Mouse (Mus musculus): ENCODE measurements at regions not wholly inside any gene's neighbourhood (a gene's known extent, or its start where the extent isn't known, plus 50 kb on each side); places are given as distances from the start of the nearest gene placed in this dataset.

DNA sequence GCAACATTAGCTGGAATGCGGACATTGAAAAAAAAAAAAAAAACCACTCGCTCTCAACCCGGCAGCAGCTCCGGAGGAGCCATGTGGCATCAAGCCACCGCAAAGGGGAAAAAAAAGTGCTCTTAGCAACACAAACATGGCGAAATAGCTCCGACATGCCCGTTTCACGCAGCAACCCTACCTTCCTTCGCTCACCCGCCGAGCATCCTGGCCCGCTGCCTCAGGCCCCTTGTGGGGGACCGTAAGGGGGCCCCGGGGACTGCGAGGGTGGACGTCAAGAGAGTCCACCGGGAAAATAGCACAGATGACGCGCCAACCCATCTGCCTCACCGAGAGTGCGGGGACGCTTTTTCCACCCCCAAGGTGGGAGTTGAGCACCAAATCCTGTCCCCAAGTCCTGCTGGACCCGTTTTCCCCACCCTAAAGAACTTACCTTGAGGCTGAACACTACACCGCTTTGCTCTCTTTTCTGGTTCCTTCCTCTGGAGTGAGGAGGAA lies 180.8 kb upstream of the Mkln1 start:
- DNase-seq (ENCODE audit: low spot score in 2 of 2), result peak; percentile 18 to 20

DNA sequence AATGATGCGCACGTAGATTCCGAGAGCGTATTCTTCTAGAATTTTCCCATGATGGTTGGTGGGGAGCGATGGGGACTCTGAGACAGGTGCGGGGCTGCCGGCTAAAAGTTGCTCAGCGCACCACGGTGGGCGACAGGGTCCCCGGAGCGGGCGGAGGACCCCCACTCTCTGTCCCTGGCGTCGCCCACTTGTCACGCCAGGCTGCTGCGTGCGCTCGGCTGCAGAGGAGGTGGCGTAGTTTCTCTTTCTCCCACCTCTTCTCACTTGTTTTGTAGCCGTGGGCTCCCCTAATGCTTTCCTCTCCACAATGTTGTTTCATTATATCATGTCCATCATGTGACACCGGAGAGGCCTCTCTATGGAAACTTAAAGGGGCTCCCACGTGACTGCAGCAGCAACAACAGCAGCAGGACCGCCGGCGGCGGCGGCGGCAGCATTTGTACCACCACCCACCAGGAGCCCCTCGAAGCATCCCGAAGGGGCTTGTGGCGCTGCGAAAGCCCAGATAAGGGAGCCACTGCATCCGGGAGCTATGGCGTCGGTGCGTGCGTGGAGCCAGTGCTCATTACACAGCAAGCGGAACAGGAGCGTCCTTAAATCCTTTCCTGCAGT lies 180.3 kb upstream of the Mkln1 start:
- peak; percentile 14 to 26 for DNase-seq (ENCODE audit: low spot score in 2 of 2)

DNA sequence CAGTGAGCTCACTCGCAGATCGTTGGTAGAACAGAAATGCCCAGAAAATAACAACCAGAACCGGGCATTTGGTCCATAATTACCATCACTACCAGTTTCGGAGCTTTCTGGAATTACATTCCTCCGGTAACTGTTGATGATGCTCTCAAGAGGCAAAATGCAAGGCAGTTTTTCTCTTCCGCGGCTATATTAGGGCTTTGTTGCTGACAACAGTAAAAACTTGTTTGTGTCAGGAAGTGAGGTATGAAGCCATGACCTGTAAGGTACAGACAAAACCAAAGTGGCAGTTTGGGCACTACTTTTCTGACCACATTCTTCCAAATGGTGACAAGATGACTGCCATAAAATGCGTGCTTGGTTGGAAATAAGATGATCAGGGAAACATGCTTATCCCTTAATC lies 179.7 kb upstream of the Mkln1 start:
- no peak for DNase-seq (ENCODE audit: low spot score in 2 of 2)

DNA sequence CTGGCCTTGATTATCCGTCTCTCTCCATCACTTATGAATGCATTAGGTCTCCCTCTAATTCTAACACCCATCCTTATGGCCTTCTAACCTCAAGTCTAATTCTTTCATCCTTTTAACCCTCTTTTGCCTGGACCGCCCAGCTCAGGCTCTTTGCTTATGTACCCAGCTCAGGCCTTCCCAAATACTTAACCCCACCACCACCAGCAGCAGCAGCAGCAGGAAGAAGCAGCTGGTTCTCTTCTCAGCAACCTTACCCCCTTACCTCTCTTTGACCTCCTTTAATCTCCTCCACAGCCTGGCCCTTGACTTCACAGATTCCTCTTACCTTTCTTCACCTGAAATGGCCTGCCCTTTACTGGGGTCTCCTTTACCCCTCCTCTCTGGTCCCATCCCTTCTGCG lies 178.8 kb upstream of the Mkln1 start:
- DNase-seq (ENCODE audit: low spot score in 2 of 2), result no peak

DNA sequence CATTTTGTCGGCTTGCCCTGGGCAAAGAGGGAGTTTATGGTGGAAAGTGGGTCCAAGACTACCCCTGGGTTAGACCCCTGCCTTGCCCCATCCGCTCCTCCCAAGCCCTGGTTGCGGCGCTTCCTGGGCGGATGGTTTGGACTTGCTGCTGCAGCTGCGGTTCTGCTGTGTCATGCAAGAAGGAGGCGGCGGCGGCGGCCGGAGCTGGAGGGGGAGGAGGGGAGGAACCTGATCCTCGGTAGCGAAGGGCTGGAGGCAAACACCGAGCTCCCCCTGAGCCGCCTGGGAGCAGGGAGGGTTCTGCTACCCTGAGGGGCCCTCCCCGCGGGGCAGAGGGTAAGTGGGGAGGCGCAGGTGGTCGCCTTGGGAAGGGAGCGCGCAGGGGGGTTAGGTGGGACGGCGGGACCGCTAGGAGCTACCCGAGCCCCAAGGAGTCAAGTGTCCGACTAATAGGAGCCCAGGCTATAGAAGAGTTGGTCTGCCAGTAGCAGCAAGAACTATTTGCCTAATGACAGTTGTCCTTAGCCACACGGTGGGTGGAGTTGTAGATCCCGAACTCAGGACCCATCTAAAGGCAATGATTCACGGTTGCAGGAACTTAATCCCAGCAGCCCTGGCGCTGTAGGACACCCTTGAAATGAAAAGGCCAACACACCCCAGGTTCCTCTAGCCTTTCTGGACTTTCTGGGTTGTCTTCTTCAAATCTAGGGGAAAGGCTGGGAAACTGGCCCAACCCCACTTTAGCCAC lies 178.2 kb upstream of the Mkln1 start:
- DNase-seq (ENCODE audit: low spot score in 2 of 2), result peak; percentile 44 to 49

DNA sequence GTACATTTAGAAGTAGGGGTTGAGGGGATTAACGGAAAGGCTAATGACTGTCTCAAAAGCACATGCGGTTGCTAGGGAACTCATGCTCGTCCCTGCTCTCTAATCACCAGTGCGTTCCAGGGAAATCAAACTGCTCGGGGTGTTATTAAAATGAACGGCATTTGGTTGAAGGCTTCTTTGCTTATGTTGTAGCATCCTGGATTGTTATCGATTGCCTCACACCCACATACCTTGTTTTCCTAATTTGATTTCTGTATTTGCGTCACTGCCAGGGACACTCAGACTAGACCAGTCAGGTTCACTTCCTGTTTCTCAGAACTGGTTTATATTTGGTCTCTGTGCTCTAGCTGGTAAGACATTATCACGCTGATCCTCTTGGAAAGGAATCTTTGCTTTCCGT lies 177.0 kb upstream of the Mkln1 start:
- DNase-seq (ENCODE audit: low spot score in 2 of 2), result no peak

DNA sequence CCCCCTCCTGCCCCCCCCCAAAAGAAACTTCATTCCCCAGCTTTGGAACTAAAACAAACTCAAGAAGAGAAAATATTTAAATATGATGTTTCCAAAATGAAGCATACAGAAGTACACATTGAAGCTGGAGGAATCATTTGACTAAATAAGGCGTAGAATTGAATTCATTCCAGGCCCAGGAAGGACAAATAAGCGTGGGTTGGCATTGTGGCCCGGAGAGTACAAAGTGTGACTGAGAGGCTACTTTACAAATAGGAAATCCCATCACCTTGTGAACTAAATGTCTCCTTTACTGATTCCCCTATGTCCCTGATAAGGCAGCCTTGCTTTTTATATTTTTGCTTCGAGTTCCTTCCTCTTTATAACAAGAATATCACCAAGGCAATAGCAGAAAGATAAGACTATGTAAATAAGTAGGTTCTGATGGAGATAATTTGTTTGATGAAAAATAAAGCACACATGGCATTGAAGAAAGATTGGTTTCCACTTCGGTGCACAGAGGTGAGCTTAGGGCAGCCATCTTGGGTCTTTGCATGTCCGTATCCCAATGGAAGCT lies 176.4 kb upstream of the Mkln1 start:
- no peak for DNase-seq (ENCODE audit: low spot score in 2 of 2)

DNA sequence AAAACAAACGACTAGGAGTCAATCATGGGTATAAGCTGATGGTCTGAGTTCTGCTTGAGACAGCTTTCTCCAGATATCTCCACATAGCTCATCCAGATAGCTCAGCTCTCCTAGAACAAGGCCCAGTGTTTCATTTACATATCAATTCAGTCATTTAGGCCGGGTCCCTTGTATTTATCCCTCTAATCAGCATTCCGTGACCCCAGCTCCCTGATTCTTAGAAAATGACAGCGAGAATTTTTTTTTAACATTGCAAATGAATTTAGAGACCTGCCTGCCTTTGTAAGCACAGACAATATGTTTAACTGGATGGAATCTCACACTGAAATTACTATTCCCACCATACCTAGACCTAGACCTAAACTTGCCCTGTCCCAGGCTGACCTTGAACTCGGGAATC lies 171.1 kb upstream of the Mkln1 start:
- no peak for DNase-seq (ENCODE audit: low spot score in 2 of 2)

DNA sequence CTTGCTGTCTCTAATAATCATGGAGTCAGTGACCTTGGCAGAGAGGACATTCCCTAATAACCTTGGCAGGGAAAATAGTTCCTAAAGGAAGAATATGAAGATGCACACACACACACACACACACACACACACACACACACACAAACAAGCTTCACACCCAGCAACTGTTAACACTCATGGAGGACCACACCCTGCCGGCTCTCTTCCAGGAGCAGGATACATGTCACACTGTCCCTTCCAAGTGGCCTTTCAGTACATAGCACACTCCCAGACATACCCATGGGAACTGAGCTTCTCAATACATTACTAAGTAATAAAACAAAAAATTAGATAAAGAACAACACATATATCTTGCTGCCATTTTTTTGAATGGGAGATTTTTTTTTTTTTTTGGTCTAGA lies 170.5 kb upstream of the Mkln1 start:
- no peak for DNase-seq (ENCODE audit: low spot score in 2 of 2)

DNA sequence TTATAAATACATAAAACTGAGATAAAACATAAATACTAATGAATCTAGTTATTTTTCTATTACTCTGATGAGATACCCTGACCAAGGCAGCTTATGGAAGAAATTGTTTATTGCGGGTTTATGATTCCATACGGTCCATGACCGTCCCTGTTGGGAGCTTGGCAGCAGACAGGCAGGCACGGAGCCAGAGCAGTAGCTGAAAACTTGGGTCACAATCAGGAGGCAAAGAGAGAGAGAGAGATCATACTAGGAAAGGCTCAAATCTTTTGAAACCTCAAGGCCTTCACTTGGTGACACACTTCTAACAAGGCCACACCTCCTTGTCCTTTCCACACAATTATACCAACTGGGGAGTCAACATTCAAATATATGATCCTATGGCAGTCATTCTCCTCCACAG lies 166.7 kb upstream of the Mkln1 start:
- DNase-seq (ENCODE audit: low spot score in 2 of 2), result no peak

DNA sequence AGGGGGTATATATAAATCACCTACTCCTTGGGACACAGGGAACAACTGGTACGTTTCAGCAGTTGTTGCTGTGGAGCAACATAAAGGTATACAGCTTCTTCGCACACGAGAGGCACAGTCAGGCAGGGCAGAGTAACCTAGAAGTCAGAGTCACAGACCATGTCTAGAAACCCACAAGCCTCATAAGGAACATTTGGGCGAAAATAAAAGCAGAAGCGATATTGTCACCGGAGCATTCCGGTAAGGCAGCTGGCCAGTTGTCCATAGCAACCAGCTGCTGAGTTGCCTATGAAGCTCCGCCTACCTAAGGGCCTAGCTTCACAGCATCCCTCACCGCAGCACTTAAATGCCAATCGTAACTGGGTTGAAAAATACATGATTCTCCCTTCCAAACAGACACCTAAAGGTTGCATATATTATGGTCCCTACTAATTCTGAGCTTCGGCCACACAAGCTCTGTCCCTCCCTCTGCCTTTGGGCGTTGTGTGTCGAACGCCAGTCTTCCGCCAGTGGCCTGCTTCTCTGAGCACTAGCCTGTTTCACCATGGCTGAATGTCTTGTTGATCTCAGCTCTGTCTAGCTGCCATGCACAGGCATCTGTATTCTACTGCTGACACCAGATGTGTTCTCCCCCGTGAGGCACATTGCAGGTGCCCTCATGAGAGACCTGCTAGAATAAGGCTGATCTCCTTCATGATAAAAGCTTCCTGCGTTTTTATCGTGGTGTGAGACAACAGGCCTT lies 165.1 kb upstream of the Mkln1 start:
- DNase-seq (ENCODE audit: low spot score in 2 of 2), result peak; percentile 23 to 32

DNA sequence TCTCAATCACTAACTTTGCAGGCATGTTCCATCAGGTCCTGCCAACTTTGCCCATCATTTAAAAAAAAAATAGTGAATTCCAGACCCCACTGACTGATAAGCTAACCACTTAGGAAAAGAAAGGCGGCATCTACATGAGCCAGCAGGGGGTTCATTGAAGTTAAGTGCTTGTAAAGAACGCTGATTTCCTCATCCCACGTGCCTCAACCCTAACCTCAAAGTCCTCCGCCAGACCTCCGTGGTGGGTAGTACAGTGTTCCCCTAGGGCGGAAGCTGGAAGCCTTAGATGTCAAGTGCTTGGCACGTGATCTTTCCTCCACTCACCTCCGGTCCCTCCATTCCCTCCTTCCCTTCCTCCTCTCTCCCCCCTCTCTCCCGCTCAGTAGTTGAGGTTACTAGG lies 158.5 kb upstream of the Mkln1 start:
- DNase-seq (ENCODE audit: low spot score in 2 of 2), result no peak

DNA sequence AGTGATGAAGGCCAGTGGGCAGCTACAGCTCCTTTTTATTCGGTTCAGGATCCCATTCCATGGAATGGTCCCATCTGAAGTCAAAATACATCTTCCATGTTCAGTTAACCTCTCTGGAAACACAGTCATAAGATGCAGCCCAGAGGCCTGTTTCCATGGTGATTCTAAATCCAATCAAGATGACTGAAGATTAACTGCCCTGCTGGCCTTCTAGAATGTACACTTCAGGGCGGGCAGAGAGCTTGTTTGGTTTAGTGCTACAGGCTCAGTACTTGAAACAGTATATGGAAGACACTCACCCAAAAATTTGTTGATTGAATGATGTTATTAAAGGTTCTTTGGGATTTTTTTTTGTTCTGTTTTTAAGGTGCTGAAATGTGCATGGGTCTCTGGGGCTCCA lies 148.0 kb upstream of the Mkln1 start:
- no peak for DNase-seq (ENCODE audit: low spot score in 2 of 2)

DNA sequence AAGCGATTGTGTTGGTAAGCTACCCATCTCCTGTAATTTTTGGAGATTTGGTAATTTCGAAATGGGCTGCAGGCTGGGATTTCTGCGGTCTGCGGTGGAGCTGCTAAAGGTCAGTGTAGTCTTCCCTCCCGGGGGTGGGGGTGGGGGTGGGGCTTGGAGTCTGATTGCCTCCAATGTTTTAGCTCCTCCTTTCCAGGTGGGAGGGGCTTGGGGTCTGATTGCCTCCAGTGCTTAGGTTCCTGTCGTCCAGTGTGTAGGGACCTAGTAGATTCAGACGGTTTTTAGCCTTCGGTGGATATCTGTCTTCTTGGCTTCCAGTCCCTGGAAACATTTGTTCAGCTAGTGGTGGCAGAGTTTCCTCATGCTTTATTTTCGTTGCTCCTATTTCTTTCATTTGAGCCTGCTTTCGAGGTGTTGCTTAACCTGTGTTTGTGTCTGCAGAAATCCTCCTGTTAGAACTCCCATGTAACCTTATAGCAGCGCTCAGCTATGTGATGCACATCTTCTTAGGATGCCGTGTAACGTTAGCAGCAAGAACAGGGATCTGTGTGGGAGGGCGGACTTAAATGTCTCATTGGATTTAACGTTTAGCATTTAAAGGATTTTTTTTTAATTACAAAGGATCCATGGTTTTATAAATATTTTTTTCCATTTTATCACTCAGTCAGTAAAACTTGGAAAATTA lies 145.1 kb upstream of the Mkln1 start:
- DNase-seq (ENCODE audit: low spot score in 2 of 2), result no peak

DNA sequence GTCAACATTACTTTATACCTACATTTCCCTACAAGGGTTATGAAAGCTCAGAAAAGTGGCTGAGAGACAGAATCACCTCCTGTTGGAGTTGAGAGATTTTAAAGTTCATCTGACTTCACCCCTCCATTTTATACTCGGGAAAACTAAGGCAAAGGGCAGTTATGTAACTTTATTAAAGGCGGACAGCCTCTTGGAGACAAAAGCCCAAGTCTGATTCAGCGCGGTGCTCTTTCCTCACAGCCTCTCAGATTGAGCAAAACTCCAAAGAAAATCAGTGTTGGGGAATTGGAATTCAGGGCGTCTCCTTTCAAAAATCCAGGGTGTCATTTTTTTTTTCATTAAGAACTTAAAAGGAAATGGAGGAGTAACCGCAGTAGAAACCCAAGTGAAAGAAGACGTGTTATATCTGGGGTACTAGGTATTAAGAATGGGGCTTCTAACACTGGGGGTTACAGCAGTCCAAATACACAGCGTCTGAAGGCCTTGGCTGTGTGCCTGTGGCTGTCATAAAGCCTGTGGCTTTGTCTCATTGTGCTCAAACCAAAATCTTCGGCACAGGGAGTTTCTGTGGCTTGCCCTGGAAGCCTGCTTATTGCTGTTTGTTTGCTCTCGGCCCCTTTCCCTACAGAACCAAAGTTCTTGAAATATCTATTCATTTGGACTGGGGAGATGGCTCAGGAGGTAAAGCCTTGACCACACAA lies 137.7 kb upstream of the Mkln1 start:
- no peak for DNase-seq (ENCODE audit: low spot score in 2 of 2)

DNA sequence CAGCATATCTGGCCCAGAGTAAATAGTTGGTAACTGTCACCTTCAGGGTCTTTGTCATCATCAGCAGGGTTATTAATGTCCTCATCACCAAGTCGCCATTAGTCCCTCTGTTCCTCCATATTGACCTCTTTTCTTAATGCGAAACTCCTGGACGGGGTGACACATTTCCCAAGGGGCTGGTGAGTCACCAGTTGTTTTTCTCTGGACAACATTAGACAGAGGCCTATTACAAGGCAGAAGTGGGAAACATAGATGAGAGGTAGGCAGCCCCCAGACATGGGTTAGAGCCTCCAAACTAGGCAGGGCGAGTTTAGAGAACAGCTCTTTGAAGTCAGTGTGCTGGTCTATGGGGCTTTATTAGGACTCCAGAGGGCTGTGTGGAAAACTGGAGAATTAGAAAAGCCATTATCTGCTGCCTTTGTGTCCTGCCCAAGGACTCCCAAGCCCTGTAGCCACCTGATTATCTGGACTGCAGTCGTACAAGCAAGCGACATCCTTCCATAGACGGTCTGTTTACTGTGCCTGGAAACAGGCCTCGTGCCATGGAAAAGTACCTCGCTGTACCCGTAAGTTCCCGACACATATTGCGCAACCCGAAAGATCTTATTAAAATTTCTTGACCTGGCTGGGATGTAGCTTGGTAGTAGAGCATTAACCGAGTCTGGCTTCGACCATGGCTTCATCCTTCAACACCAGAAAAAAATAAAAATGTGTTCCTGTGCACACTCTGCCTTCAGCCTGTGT lies 136.6 kb upstream of the Mkln1 start:
- DNase-seq (ENCODE audit: low spot score in 2 of 2), result no peak

DNA sequence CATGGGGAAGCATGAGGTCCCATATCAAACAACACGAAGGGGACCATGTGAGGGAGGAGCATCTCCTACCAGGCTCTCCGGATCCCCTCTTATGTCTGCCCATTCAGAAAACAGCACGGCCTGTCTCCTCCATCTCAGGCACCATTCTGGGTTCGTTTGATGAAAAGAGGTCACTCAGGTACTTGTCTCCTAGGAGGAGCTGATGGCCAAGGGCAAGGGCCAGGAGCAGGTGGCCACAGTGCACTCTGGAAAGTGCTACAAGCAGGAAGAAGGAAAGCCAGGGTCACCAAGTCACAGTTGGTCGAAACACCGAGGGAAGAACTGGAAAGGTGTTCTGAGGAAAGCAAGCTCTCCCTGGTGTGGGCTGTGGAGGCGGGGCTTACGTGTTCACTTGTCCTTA lies 135.9 kb upstream of the Mkln1 start:
- DNase-seq (ENCODE audit: low spot score in 2 of 2), result no peak

DNA sequence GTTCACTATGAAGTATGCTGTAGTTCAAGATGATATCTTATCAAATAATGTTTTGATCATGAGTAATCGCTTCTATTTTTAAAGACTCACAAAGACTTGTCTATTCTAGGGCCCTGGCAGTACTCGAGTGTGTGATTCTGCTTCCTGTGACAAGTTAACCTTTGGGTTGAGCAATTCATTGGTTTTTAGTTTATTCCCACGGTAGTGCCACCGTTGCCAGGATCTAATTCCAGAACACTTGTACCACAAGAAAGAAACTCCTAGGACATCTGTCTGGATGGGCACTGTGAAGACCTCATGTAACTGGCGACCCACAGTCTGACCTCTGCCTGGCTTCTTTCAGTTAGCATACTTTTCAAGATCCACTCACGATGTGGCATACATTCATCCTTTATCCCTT lies 134.7 kb upstream of the Mkln1 start:
- no peak for DNase-seq (ENCODE audit: low spot score in 2 of 2)

DNA sequence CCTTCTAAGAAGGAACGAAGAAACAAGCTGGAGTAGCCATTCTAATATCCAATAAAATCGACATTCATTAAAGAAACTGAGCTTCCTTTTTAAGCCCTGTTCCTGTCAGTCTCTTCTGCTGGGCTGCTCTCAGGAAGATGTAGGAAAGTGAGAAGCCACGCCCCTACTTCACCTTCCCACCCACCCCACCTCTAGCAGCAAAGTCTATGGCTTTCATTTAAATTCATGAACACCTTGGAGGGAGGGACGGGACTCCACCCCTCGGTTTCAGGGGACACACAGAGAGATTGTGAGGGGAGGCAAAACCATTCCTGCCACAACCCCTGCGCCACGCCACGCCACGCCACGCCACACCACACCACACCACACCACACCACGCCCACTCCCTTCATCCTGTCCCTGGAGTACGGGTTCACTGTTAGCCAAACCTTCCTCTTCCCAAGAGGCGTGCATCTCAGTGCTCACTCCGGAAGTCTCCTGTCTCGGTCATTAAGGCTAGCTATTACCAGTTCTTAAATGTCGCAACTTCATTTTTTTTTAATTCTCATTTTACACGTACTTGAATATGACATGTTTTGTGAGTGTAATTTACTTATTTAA lies 132.0 kb upstream of the Mkln1 start:
- DNase-seq (ENCODE audit: low spot score in 2 of 2), result no peak

DNA sequence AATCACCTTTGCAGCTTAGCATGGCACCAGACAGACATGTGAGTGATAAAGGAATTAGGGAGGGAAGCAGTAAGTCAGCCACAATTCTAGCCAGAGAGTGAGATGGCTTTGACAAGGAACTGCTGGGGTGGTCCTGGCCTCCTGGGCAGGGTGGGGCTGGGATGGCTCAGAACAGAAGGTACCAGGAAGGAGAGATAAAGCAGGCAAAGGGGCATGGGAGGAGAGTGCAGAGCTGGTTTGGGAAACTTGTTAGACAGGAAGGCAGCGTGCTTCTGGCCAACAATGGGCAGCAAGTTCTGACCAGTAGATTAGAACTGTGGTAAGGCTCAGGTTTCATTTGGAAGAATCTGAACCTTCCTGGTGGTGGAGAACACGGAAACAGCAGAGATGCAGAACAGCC lies 130.5 kb upstream of the Mkln1 start:
- no peak for DNase-seq (ENCODE audit: low spot score in 2 of 2)
